Mouse (Mus musculus): ENCODE results near the gene Vps37b. TPM values are rescaled to one million over a fixed set of nuclear protein-coding genes. Genes with fewer than 3 reads are reported as not detected.

Gene Vps37b
- polyA plus RNA-seq, 1 experiment from 2014 or later, result 52.2 TPM

- H3K27me3 ChIP-seq (replicated peaks), result no peaks in the 10 kb centered on the region
- H3K9me3 ChIP-seq, result no peaks in the 10 kb centered on the region
- ATAC-seq (ENCODE audit: extremely low read depth, insufficient number of reproducible peaks, low FRiP score, low TSS enrichment), result no peak
- peak overlapping the region; percentile 100 for H3K9ac ChIP-seq
- H3K4me3 ChIP-seq, result peak overlapping the region; percentile 99
- H3K4me2 ChIP-seq, result peak overlapping the region; percentile 90
- H3K36me3 ChIP-seq, result peaks cover 7% of the 10 kb centered on the region; the same call in 1 of the 2 replicates
- peaks cover 69% of the 10 kb centered on the region for H3K4me1 ChIP-seq
- peak overlapping the region; percentile 98 for H3K27ac ChIP-seq (replicated peaks)
- 62% methylated on average over 19 of the region's 19 CpGs for WGBS
These were observed 2.6 kb downstream of the Vps37b start for GRCm38 (mm10) chr5:124029220-124030035.

GRCm38 (mm10) chr5:124028680-124029079 lies 3.4 kb downstream of the Vps37b start:
- Histone ChIP-seq H3K4me1 (peaks cover 76% of the 10 kb centered on the region), H3K4me3 (peak overlapping the region; percentile 99), H3K9me3 (no peaks in the 10 kb centered on the region), H3K4me2 (peak overlapping the region; percentile 90), H3K27me3 (replicated peaks) (no peaks in the 10 kb centered on the region), H3K27ac (replicated peaks) (peak overlapping the region; percentile 98), H3K36me3 (peaks cover 7% of the 10 kb centered on the region; the same call in 1 of the 2 replicates), H3K9ac (peak overlapping the region; percentile 79)
- 27% methylated on average over 7 of the region's 7 CpGs for WGBS
- ATAC-seq (ENCODE audit: extremely low read depth, insufficient number of reproducible peaks, low FRiP score, low TSS enrichment), result no peak

- 25% methylated on average over 19 of the region's 19 CpGs for WGBS
- peak overlapping the region; percentile 90 for H3K4me2 ChIP-seq
- peak overlapping the region; percentile 99 for H3K4me3 ChIP-seq
- peak overlapping the region; percentile 79 for H3K9ac ChIP-seq
- peaks cover 84% of the 10 kb centered on the region for H3K4me1 ChIP-seq
- ATAC-seq (ENCODE audit: extremely low read depth, insufficient number of reproducible peaks, low FRiP score, low TSS enrichment), result no peak
- peak overlapping the region; percentile 98 for H3K27ac ChIP-seq (replicated peaks)
- no peaks in the 10 kb centered on the region for H3K27me3 ChIP-seq (replicated peaks)
- peaks cover 7% of the 10 kb centered on the region; the same call in 1 of the 2 replicates for H3K36me3 ChIP-seq
- no peaks in the 10 kb centered on the region for H3K9me3 ChIP-seq
These were observed 4.2 kb downstream of the Vps37b start for GRCm38 (mm10) chr5:124027702-124028470.

- peak overlapping the region; percentile 98 for H3K27ac ChIP-seq (replicated peaks)
- H3K4me1 ChIP-seq, result peaks cover 93% of the 10 kb centered on the region
- H3K27me3 ChIP-seq (replicated peaks), result no peaks in the 10 kb centered on the region
- WGBS, result 80% methylated on average over 5 of the region's 5 CpGs
- no peak overlapping the region for H3K4me3 ChIP-seq
- H3K9me3 ChIP-seq, result no peaks in the 10 kb centered on the region
- ATAC-seq (ENCODE audit: extremely low read depth, insufficient number of reproducible peaks, low FRiP score, low TSS enrichment), result no peak
- H3K9ac ChIP-seq, result peak overlapping the region; percentile 73
- H3K36me3 ChIP-seq, result peaks cover 14% of the 10 kb centered on the region
- H3K4me2 ChIP-seq, result peak overlapping the region; percentile 48
These were observed 5.5 kb downstream of the Vps37b start for GRCm38 (mm10) chr5:124026568-124026967.

GRCm38 (mm10) chr5:124025587-124026441 lies 6.3 kb downstream of the Vps37b start:
- Histone ChIP-seq H3K27me3 (replicated peaks) (no peaks in the 10 kb centered on the region), H3K4me2 (peak overlapping the region; percentile 48), H3K36me3 (peaks cover 22% of the 10 kb centered on the region), H3K4me3 (no peak overlapping the region), H3K9me3 (no peaks in the 10 kb centered on the region), H3K9ac (peak overlapping the region; percentile 73), H3K27ac (replicated peaks) (peak overlapping the region; percentile 98), H3K4me1 (peaks cover 99% of the 10 kb centered on the region)
- WGBS, result 56% methylated on average over 15 of the region's 15 CpGs
- no peak for ATAC-seq (ENCODE audit: extremely low read depth, insufficient number of reproducible peaks, low FRiP score, low TSS enrichment)

GRCm38 (mm10) chr5:124025146-124025545 lies 6.9 kb downstream of the Vps37b start:
- H3K4me1 ChIP-seq, result peaks cover 98% of the 10 kb centered on the region
- peak overlapping the region; percentile 98 for H3K27ac ChIP-seq (replicated peaks)
- H3K4me2 ChIP-seq, result 0 out of 2 replicates have a peak overlapping the region, but pooled peaks have one; percentile 48
- no peak for ATAC-seq (ENCODE audit: extremely low read depth, insufficient number of reproducible peaks, low FRiP score, low TSS enrichment)
- H3K36me3 ChIP-seq, result peaks cover 26% of the 10 kb centered on the region
- H3K4me3 ChIP-seq, result no peak overlapping the region
- no peaks in the 10 kb centered on the region for H3K9me3 ChIP-seq
- WGBS, result 81% methylated on average over 9 of the region's 9 CpGs
- H3K27me3 ChIP-seq (replicated peaks), result no peaks in the 10 kb centered on the region
- H3K9ac ChIP-seq, result peak overlapping the region; percentile 73

GRCm38 (mm10) chr5:124024677-124025076 lies 7.4 kb downstream of the Vps37b start:
- Histone ChIP-seq H3K4me1 (peaks cover 98% of the 10 kb centered on the region), H3K27ac (replicated peaks) (peak overlapping the region; percentile 98)

GRCm38 (mm10) chr5:124022365-124022764 lies 9.7 kb downstream of the Vps37b start:
- 36% methylated on average over 7 of the region's 7 CpGs for whole genome bisulfite sequencing
- no peaks in the 10 kb centered on the region for H3K9me3 ChIP-seq
- H3K27me3 ChIP-seq (replicated peaks), result no peaks in the 10 kb centered on the region
- H3K4me3 ChIP-seq, result no peak overlapping the region
- H3K4me1 ChIP-seq, result peaks cover 98% of the 10 kb centered on the region
- H3K27ac ChIP-seq (replicated peaks), result 0 out of 2 replicates have a peak overlapping the region, but pooled peaks have one; percentile 24
- H3K4me2 ChIP-seq, result 0 out of 2 replicates have a peak overlapping the region, but pooled peaks have one; percentile 16
- ATAC-seq (ENCODE audit: extremely low read depth, insufficient number of reproducible peaks, low FRiP score, low TSS enrichment), result no peak
- H3K9ac ChIP-seq, result peak overlapping the region; percentile 56; the same call in 1 of the 2 replicates
- peaks cover 26% of the 10 kb centered on the region for H3K36me3 ChIP-seq

More at GRCm38 (mm10) chr5:124024677-124025076, 7.4 kb downstream of the Vps37b start:
- no peak overlapping the region for H3K4me2 ChIP-seq
- H3K9me3 ChIP-seq, result no peaks in the 10 kb centered on the region
- H3K27me3 ChIP-seq (replicated peaks), result no peaks in the 10 kb centered on the region
- H3K9ac ChIP-seq, result peak overlapping the region; percentile 73
- ATAC-seq (ENCODE audit: extremely low read depth, insufficient number of reproducible peaks, low FRiP score, low TSS enrichment), result no peak
- H3K36me3 ChIP-seq, result peaks cover 26% of the 10 kb centered on the region
- no peak overlapping the region for H3K4me3 ChIP-seq
- 72% methylated on average over 6 of the region's 6 CpGs for WGBS

- Histone ChIP-seq H3K9ac (no peak overlapping the region), H3K27ac (replicated peaks) (no peak overlapping the region), H3K4me1 (peaks cover 98% of the 10 kb centered on the region), H3K4me3 (no peak overlapping the region), H3K9me3 (no peaks in the 10 kb centered on the region), H3K4me2 (no peak overlapping the region), H3K27me3 (replicated peaks) (no peaks in the 10 kb centered on the region), H3K36me3 (peaks cover 26% of the 10 kb centered on the region)
- WGBS, result 79% methylated on average over 11 of the region's 11 CpGs
- ATAC-seq (ENCODE audit: extremely low read depth, insufficient number of reproducible peaks, low FRiP score, low TSS enrichment), result no peak
These were observed 10.4 kb downstream of the Vps37b start for GRCm38 (mm10) chr5:124021701-124022100.

- Histone ChIP-seq H3K36me3 (peaks cover 26% of the 10 kb centered on the region), H3K9ac (no peak overlapping the region), H3K27ac (replicated peaks) (no peak overlapping the region), H3K4me2 (no peak overlapping the region), H3K4me3 (no peak overlapping the region), H3K9me3 (no peaks in the 10 kb centered on the region), H3K27me3 (replicated peaks) (no peaks in the 10 kb centered on the region), H3K4me1 (peaks cover 98% of the 10 kb centered on the region)
- no peak for ATAC-seq (ENCODE audit: extremely low read depth, insufficient number of reproducible peaks, low FRiP score, low TSS enrichment)
- WGBS, result 86% methylated on average over 11 of the region's 11 CpGs
These were observed 10.9 kb downstream of the Vps37b start for GRCm38 (mm10) chr5:124021148-124021547.
